Mouse (Mus musculus): Measurements from ENCODE around the gene Osbpl3. TPM values are rescaled to one million over a fixed set of nuclear protein-coding genes. Genes with fewer than 3 reads are reported as not detected.

Gene Osbpl3
- polyA plus RNA-seq, 1 experiment from 2014 or later: 17.0 TPM

GRCm38 (mm10) chr6:50483426-50483825 lies 27.4 kb upstream of the Osbpl3 start:
- no peaks in the 10 kb centered on the region for H3K36me3 ChIP-seq (ENCODE audit: control insufficient read depth, insufficient read depth, low read length)
- no peaks in the 10 kb centered on the region for H3K27me3 ChIP-seq (ENCODE audit: control insufficient read depth, insufficient read depth, low read length)
- H3K9me3 ChIP-seq (ENCODE audit: control insufficient read depth, low read length): no peaks in the 10 kb centered on the region
- no peak overlapping the region for H3K4me3 ChIP-seq (ENCODE audit: low read length)
- H3K4me2 ChIP-seq (replicated peaks; ENCODE audit: low read depth, low read length): no peak overlapping the region
- no peak overlapping the region for H3K9ac ChIP-seq (ENCODE audit: low read depth, low read length)
- no peak for ATAC-seq (ENCODE audit: low FRiP score, low TSS enrichment)
- H3K27ac ChIP-seq (ENCODE audit: low read depth, low read length): no peak overlapping the region
- H3K4me1 ChIP-seq (ENCODE audit: control insufficient read depth, insufficient read depth, low read length): no peaks in the 10 kb centered on the region
- 83% methylated on average over 3 of the region's 3 CpGs for WGBS

- Histone ChIP-seq H3K9me3 (ENCODE audit: control insufficient read depth, low read length) (no peaks in the 10 kb centered on the region), H3K27ac (ENCODE audit: low read depth, low read length) (no peak overlapping the region), H3K4me3 (ENCODE audit: low read length) (no peak overlapping the region), H3K9ac (ENCODE audit: low read depth, low read length) (no peak overlapping the region), H3K4me1 (ENCODE audit: control insufficient read depth, insufficient read depth, low read length) (no peaks in the 10 kb centered on the region), H3K36me3 (ENCODE audit: control insufficient read depth, insufficient read depth, low read length) (no peaks in the 10 kb centered on the region), H3K4me2 (replicated peaks; ENCODE audit: low read depth, low read length) (no peak overlapping the region), H3K27me3 (ENCODE audit: control insufficient read depth, insufficient read depth, low read length) (no peaks in the 10 kb centered on the region)
- no peak for ATAC-seq (ENCODE audit: low FRiP score, low TSS enrichment)
- WGBS: 87% methylated on average over 5 of the region's 5 CpGs
Observed at GRCm38 (mm10) chr6:50481460-50481859, 25.5 kb upstream of the Osbpl3 start.

GRCm38 (mm10) chr6:50466451-50466850 lies 10.4 kb upstream of the Osbpl3 start:
- Histone ChIP-seq H3K27me3 (ENCODE audit: control insufficient read depth, insufficient read depth, low read length) (no peaks in the 10 kb centered on the region), H3K9me3 (ENCODE audit: control insufficient read depth, low read length) (no peaks in the 10 kb centered on the region), H3K4me1 (ENCODE audit: control insufficient read depth, insufficient read depth, low read length) (no peaks in the 10 kb centered on the region), H3K27ac (ENCODE audit: low read depth, low read length) (no peak overlapping the region), H3K4me2 (replicated peaks; ENCODE audit: low read depth, low read length) (no peak overlapping the region), H3K9ac (ENCODE audit: low read depth, low read length) (no peak overlapping the region), H3K36me3 (ENCODE audit: control insufficient read depth, insufficient read depth, low read length) (no peaks in the 10 kb centered on the region), H3K4me3 (ENCODE audit: low read length) (no peak overlapping the region)
- 81% methylated on average over 3 of the region's 3 CpGs for WGBS
- ATAC-seq (ENCODE audit: low FRiP score, low TSS enrichment): no peak

GRCm38 (mm10) chr6:50464690-50465485 lies 8.9 kb upstream of the Osbpl3 start:
- no peaks in the 10 kb centered on the region for H3K36me3 ChIP-seq (ENCODE audit: control insufficient read depth, insufficient read depth, low read length)
- ATAC-seq (ENCODE audit: low FRiP score, low TSS enrichment): no peak
- no peak overlapping the region for H3K4me2 ChIP-seq (replicated peaks; ENCODE audit: low read depth, low read length)
- no peak overlapping the region for H3K27ac ChIP-seq (ENCODE audit: low read depth, low read length)
- no peak overlapping the region for H3K4me3 ChIP-seq (ENCODE audit: low read length)
- H3K4me1 ChIP-seq (ENCODE audit: control insufficient read depth, insufficient read depth, low read length): no peaks in the 10 kb centered on the region
- H3K9me3 ChIP-seq (ENCODE audit: control insufficient read depth, low read length): no peaks in the 10 kb centered on the region
- H3K9ac ChIP-seq (ENCODE audit: low read depth, low read length): no peak overlapping the region
- 81% methylated on average over 9 of the region's 9 CpGs for WGBS
- H3K27me3 ChIP-seq (ENCODE audit: control insufficient read depth, insufficient read depth, low read length): no peaks in the 10 kb centered on the region

GRCm38 (mm10) chr6:50462026-50462425 lies 6.0 kb upstream of the Osbpl3 start:
- H3K27ac ChIP-seq (ENCODE audit: low read depth, low read length): no peak overlapping the region
- no peaks in the 10 kb centered on the region for H3K9me3 ChIP-seq (ENCODE audit: control insufficient read depth, low read length)
- H3K4me3 ChIP-seq (ENCODE audit: low read length): no peak overlapping the region
- no peak for ATAC-seq (ENCODE audit: low FRiP score, low TSS enrichment)
- H3K27me3 ChIP-seq (ENCODE audit: control insufficient read depth, insufficient read depth, low read length): no peaks in the 10 kb centered on the region
- H3K36me3 ChIP-seq (ENCODE audit: control insufficient read depth, insufficient read depth, low read length): no peaks in the 10 kb centered on the region
- no peak overlapping the region for H3K9ac ChIP-seq (ENCODE audit: low read depth, low read length)
- no peaks in the 10 kb centered on the region for H3K4me1 ChIP-seq (ENCODE audit: control insufficient read depth, insufficient read depth, low read length)
- WGBS: 46% methylated on average over 4 of the region's 4 CpGs
- no peak overlapping the region for H3K4me2 ChIP-seq (replicated peaks; ENCODE audit: low read depth, low read length)

- H3K27me3 ChIP-seq (ENCODE audit: control insufficient read depth, insufficient read depth, low read length): no peaks in the 10 kb centered on the region
- WGBS: 78% methylated on average over 3 of the region's 3 CpGs
- no peaks in the 10 kb centered on the region for H3K36me3 ChIP-seq (ENCODE audit: control insufficient read depth, insufficient read depth, low read length)
- H3K9me3 ChIP-seq (ENCODE audit: control insufficient read depth, low read length): no peaks in the 10 kb centered on the region
- no peak overlapping the region for H3K4me2 ChIP-seq (replicated peaks; ENCODE audit: low read depth, low read length)
- no peak overlapping the region for H3K4me3 ChIP-seq (ENCODE audit: low read length)
- H3K4me1 ChIP-seq (ENCODE audit: control insufficient read depth, insufficient read depth, low read length): 0 out of 2 replicates have a peak, but pooled peaks cover 3% of the 10 kb centered on the region
- no peak for ATAC-seq (ENCODE audit: low FRiP score, low TSS enrichment)
- H3K27ac ChIP-seq (ENCODE audit: low read depth, low read length): no peak overlapping the region
- H3K9ac ChIP-seq (ENCODE audit: low read depth, low read length): no peak overlapping the region
Observed at GRCm38 (mm10) chr6:50461585-50461984, 5.6 kb upstream of the Osbpl3 start.

GRCm38 (mm10) chr6:50460646-50461045 lies 4.6 kb upstream of the Osbpl3 start:
- no peak for ATAC-seq (ENCODE audit: low FRiP score, low TSS enrichment)
- WGBS: 91% methylated on average over 5 of the region's 5 CpGs

GRCm38 (mm10) chr6:50460246-50460645 lies 4.2 kb upstream of the Osbpl3 start:
- H3K9ac ChIP-seq (ENCODE audit: low read depth, low read length): no peak overlapping the region
- H3K4me1 ChIP-seq (ENCODE audit: control insufficient read depth, insufficient read depth, low read length): 0 out of 2 replicates have a peak, but pooled peaks cover 6% of the 10 kb centered on the region
- H3K27ac ChIP-seq (ENCODE audit: low read depth, low read length): no peak overlapping the region
- H3K27me3 ChIP-seq (ENCODE audit: control insufficient read depth, insufficient read depth, low read length): no peaks in the 10 kb centered on the region
- H3K4me2 ChIP-seq (replicated peaks; ENCODE audit: low read depth, low read length): no peak overlapping the region
- no peaks in the 10 kb centered on the region for H3K9me3 ChIP-seq (ENCODE audit: control insufficient read depth, low read length)
- no peaks in the 10 kb centered on the region for H3K36me3 ChIP-seq (ENCODE audit: control insufficient read depth, insufficient read depth, low read length)
- no peak overlapping the region for H3K4me3 ChIP-seq (ENCODE audit: low read length)
- ATAC-seq (ENCODE audit: low FRiP score, low TSS enrichment): no peak

More at GRCm38 (mm10) chr6:50460646-50461045, 4.6 kb upstream of the Osbpl3 start:
- Histone ChIP-seq H3K9me3 (ENCODE audit: control insufficient read depth, low read length) (no peaks in the 10 kb centered on the region), H3K27me3 (ENCODE audit: control insufficient read depth, insufficient read depth, low read length) (no peaks in the 10 kb centered on the region), H3K9ac (ENCODE audit: low read depth, low read length) (no peak overlapping the region), H3K4me2 (replicated peaks; ENCODE audit: low read depth, low read length) (no peak overlapping the region), H3K27ac (ENCODE audit: low read depth, low read length) (no peak overlapping the region), H3K36me3 (ENCODE audit: control insufficient read depth, insufficient read depth, low read length) (no peaks in the 10 kb centered on the region), H3K4me1 (ENCODE audit: control insufficient read depth, insufficient read depth, low read length) (0 out of 2 replicates have a peak, but pooled peaks cover 6% of the 10 kb centered on the region), H3K4me3 (ENCODE audit: low read length) (no peak overlapping the region)

- Histone ChIP-seq H3K27ac (ENCODE audit: low read depth, low read length) (no peak overlapping the region), H3K27me3 (ENCODE audit: control insufficient read depth, insufficient read depth, low read length) (no peaks in the 10 kb centered on the region), H3K4me2 (replicated peaks; ENCODE audit: low read depth, low read length) (no peak overlapping the region), H3K9me3 (ENCODE audit: control insufficient read depth, low read length) (no peaks in the 10 kb centered on the region), H3K4me1 (ENCODE audit: control insufficient read depth, insufficient read depth, low read length) (peaks cover 15% of the 10 kb centered on the region; the same call in 1 of the 2 replicates), H3K4me3 (ENCODE audit: low read length) (no peak overlapping the region), H3K9ac (ENCODE audit: low read depth, low read length) (no peak overlapping the region), H3K36me3 (ENCODE audit: control insufficient read depth, insufficient read depth, low read length) (no peaks in the 10 kb centered on the region)
- 76% methylated on average over 5 of the region's 5 CpGs for WGBS
- no peak for ATAC-seq (ENCODE audit: low FRiP score, low TSS enrichment)
Observed at GRCm38 (mm10) chr6:50459271-50459670, 3.3 kb upstream of the Osbpl3 start.

Measured in kidney, embryonic 14.5 days (tissue).